Mouse (Mus musculus): ENCODE results near the gene Ift140. TPM values are rescaled to one million over a fixed set of nuclear protein-coding genes. Genes with fewer than 3 reads are reported as not detected.

Ift140 gene
- polyA plus RNA-seq, 1 experiment from 2014 or later, result 12.3 TPM

DNA sequence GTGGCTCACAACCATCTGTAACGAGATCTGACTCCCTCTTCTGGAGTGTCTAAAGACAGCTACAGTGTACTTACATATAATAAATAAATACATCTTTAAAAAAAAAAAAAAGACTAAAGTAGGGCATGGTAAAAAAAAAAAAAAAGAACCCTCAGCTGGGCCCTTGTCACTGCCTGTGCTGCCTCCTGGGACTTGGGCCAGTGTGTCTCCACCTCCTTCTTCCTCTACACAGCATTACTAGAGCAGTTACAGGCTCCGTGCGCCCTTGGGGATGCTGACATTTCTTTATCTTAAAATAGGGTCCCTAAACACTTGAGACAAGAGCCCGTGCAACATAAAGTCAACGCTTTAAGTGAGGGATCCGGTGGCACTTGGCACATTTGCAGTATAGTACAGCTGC is 31.3 kb downstream of the Ift140 start:
- Histone ChIP-seq H3K9ac (no peak overlapping the region), H3K36me3 (no peaks in the 10 kb centered on the region), H3K27ac (no peak overlapping the region), H3K4me3 (replicated peaks) (no peak overlapping the region), H3K4me2 (replicated peaks) (no peak overlapping the region), H3K27me3 (replicated peaks) (no peaks in the 10 kb centered on the region), H3K9me3 (no peaks in the 10 kb centered on the region), H3K4me1 (replicated peaks) (no peaks in the 10 kb centered on the region)
- ATAC-seq, result no peak
- WGBS, result 82% methylated on average over 6 of the region's 6 CpGs

DNA sequence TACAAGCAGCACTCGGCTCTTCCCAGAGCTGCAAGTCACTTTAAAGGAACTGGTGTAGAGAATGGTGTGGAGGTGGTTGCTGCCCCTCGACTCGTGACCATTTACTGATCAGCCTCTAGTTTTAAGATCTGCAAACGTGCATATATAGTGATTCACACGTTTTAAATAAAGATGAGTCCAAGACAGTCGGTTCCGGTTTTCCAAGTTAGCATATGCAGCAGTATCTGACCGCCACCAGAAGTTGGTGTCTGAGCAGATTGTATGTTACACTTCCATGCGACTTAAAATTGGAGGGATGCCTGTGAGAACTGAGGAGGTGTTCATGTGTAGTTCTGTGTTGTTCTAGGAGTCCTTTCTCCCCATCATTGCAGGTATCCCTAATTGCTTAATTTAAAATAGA is 37.4 kb downstream of the Ift140 start:
- 85% methylated on average over 9 of the region's 9 CpGs for WGBS
- no peaks in the 10 kb centered on the region for H3K4me1 ChIP-seq (replicated peaks)
- H3K4me2 ChIP-seq (replicated peaks), result no peak overlapping the region
- H3K4me3 ChIP-seq (replicated peaks), result no peak overlapping the region
- H3K36me3 ChIP-seq, result 0 out of 2 replicates have a peak, but pooled peaks cover 9% of the 10 kb centered on the region
- H3K9me3 ChIP-seq, result no peaks in the 10 kb centered on the region
- ATAC-seq, result no peak
- H3K9ac ChIP-seq, result no peak overlapping the region
- H3K27ac ChIP-seq, result no peak overlapping the region
- no peaks in the 10 kb centered on the region for H3K27me3 ChIP-seq (replicated peaks)

DNA sequence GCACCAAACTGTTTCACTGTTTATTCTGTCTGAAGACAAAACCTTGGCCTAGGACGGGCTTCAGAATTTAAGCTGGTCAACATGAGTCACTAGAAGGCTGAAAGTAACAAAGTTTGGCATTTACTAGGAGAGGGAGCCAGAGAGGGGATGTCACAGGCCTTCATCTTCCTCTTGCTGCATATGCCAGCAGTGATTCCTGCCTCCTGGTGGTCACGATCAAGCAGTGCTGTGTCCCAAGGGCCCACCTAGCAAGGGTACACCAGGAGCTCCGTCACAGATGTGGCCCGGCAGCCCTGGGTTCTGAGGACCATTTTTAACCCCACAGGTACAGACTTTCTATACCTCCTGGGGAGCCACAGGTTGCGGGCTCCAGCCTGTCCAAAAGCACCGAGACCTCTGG is 41.2 kb downstream of the Ift140 start:
- 83% methylated on average over 6 of the region's 6 CpGs for WGBS
- no peak for ATAC-seq
- H3K4me2 ChIP-seq (replicated peaks), result no peak overlapping the region
- peaks cover 21% of the 10 kb centered on the region; the same call in 1 of the 2 replicates for H3K36me3 ChIP-seq
- no peaks in the 10 kb centered on the region for H3K9me3 ChIP-seq
- H3K27me3 ChIP-seq (replicated peaks), result no peaks in the 10 kb centered on the region
- H3K4me1 ChIP-seq (replicated peaks), result no peaks in the 10 kb centered on the region
- H3K27ac ChIP-seq, result no peak overlapping the region
- no peak overlapping the region for H3K4me3 ChIP-seq (replicated peaks)
- H3K9ac ChIP-seq, result no peak overlapping the region

DNA sequence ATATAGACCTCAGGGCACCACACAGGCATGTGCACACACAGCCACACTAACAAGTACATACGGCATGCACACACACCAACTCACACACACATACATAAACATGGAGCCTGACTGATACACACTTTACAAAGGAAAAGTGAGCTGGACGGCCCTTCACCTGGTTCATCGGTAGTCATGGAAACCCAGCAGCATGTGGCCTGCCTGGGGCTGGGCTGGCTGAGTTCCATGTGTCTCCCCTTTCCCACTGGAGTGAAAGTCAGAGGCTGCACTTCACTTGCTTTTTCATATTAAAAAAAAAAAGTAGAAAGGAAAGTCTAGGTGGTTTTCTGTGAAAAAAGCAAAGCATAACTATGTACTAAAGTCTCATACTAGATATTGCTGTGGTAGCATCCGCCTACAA is 47.4 kb downstream of the Ift140 start:
- peaks cover 16% of the 10 kb centered on the region; the same call in 1 of the 2 replicates for H3K36me3 ChIP-seq
- no peaks in the 10 kb centered on the region for H3K27me3 ChIP-seq (replicated peaks)
- H3K4me2 ChIP-seq (replicated peaks), result no peak overlapping the region
- no peaks in the 10 kb centered on the region for H3K9me3 ChIP-seq
- no peaks in the 10 kb centered on the region for H3K4me1 ChIP-seq (replicated peaks)
- H3K4me3 ChIP-seq (replicated peaks), result no peak overlapping the region
- ATAC-seq, result no peak
- no peak overlapping the region for H3K27ac ChIP-seq
- WGBS, result 86% methylated on average over 4 of the region's 4 CpGs
- H3K9ac ChIP-seq, result no peak overlapping the region

DNA sequence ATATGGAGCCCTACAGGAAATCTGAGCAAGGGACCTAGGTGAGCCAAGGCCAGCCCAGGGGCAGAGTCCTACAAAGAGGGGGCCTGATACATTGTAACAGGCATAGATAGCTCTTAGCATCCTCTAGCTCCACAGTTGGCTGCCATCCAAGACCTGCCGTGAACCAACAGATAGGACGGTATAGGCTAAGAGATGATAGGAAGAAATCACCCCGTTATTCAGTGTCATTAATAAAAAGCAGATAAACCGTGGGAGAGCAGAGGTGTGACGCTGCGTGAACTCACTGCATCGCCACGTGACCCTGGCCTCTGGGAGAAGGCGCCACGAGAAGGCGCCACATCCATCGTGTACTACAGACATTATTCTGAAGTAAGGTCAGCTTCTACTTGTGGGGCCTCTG is 48.0 kb downstream of the Ift140 start:
- no peak overlapping the region for H3K4me3 ChIP-seq (replicated peaks)
- H3K27me3 ChIP-seq (replicated peaks), result no peaks in the 10 kb centered on the region
- H3K4me1 ChIP-seq (replicated peaks), result no peaks in the 10 kb centered on the region
- no peak overlapping the region for H3K9ac ChIP-seq
- no peaks in the 10 kb centered on the region for H3K9me3 ChIP-seq
- WGBS, result 76% methylated on average over 12 of the region's 12 CpGs
- no peak overlapping the region for H3K27ac ChIP-seq
- H3K4me2 ChIP-seq (replicated peaks), result no peak overlapping the region
- no peak for ATAC-seq
- peaks cover 16% of the 10 kb centered on the region; the same call in 1 of the 2 replicates for H3K36me3 ChIP-seq

DNA sequence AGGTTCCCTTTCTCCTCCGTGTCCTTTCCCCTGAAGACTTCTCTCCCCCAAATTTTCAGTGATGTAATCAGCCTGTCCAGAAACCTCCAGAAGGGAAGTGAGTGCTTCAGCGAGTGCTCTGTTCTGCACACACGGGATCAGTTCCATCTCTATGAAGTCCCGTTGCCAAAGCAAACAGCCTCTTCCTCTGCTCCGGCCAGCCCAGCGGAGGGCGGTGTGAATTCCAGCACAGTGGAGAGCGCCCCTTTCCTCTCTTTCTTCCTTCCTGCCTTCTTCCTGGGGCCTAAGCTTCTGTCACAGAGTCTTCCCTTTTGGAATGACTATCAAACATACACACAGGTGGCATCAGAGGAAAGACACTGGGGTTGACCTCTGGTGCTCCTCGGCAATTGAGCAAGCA is 48.5 kb downstream of the Ift140 start:
- Histone ChIP-seq H3K9ac (no peak overlapping the region), H3K4me3 (replicated peaks) (no peak overlapping the region), H3K4me2 (replicated peaks) (no peak overlapping the region), H3K9me3 (no peaks in the 10 kb centered on the region), H3K36me3 (peaks cover 13% of the 10 kb centered on the region; the same call in 1 of the 2 replicates), H3K4me1 (replicated peaks) (no peaks in the 10 kb centered on the region), H3K27me3 (replicated peaks) (no peaks in the 10 kb centered on the region), H3K27ac (0 out of 2 replicates have a peak overlapping the region, but pooled peaks have one; percentile 9)
- 69% methylated on average over 9 of the region's 9 CpGs for WGBS
- no peak for ATAC-seq

DNA sequence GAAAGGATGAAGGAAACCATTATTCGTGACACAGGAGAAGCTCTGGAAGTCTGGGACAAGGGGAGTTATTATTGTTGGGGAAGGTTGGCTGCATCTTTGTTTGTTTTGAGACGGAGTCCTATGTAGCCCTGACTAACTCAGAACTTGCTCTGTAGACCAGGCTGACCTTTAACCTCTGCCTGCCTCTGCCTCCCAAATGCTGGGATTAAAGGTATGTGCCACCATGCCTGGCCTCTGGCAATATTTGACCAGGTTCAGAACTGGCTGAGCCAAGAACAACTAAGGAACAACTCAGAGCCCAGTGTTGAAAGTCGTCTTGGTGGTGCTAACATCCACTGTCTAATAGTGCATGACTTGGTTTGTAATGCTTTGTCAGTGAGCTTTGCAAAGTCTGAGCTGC is 49.3 kb downstream of the Ift140 start:
- no peak overlapping the region for H3K27ac ChIP-seq
- no peaks in the 10 kb centered on the region for H3K9me3 ChIP-seq
- H3K4me1 ChIP-seq (replicated peaks), result no peaks in the 10 kb centered on the region
- no peaks in the 10 kb centered on the region for H3K27me3 ChIP-seq (replicated peaks)
- peaks cover 13% of the 10 kb centered on the region; the same call in 1 of the 2 replicates for H3K36me3 ChIP-seq
- H3K4me2 ChIP-seq (replicated peaks), result no peak overlapping the region
- ATAC-seq, result no peak
- no peak overlapping the region for H3K4me3 ChIP-seq (replicated peaks)
- WGBS, result 87% methylated on average over 3 of the region's 3 CpGs
- H3K9ac ChIP-seq, result no peak overlapping the region

DNA sequence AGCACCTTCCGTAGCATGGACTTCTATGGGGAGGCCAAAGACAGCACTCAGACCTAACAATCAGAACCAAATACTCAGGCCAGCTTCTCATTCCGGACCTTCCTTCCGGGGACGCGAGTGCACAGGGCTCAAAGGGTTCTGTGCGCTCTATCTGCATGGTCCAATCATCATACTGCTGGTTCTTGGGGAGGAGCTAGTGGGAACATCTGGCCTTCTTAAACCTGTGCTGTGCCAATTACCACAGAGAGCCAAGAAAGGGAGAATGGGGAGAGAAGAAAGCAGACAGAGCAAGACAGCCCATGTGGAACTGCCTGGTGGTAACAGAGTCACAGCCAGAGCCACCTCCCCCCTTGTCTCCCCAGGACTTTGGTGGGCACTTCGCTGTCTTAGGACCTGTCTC is 50.7 kb downstream of the Ift140 start:
- Histone ChIP-seq H3K27ac (no peak overlapping the region), H3K27me3 (replicated peaks) (no peaks in the 10 kb centered on the region), H3K4me3 (replicated peaks) (no peak overlapping the region), H3K9ac (no peak overlapping the region), H3K4me1 (replicated peaks) (no peaks in the 10 kb centered on the region), H3K36me3 (peaks cover 8% of the 10 kb centered on the region; the same call in 1 of the 2 replicates), H3K9me3 (no peaks in the 10 kb centered on the region), H3K4me2 (replicated peaks) (no peak overlapping the region)
- no peak for ATAC-seq
- WGBS, result 90% methylated on average over 7 of the region's 7 CpGs

DNA sequence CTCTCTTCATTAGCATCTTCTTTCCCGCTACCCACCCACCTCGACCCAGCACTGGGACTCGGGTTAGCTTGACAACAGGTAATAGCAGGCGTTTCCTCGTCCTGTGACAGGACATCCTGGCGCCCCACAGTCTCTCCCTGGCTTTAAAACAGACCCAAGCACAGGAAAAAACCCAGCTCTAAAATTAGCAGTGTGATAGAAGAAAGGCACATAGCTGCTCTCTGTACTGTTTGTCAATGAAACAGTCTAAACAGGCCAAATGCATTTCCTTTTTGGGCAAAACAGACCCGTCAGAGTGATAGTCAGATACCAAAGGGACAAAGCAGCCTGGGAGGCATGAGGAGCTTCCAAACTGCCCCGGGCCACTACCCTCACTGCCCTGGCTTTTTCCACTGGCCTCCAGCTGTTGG is 51.6 kb downstream of the Ift140 start:
- Histone ChIP-seq H3K9me3 (no peaks in the 10 kb centered on the region), H3K36me3 (no peaks in the 10 kb centered on the region), H3K4me2 (replicated peaks) (no peak overlapping the region), H3K4me3 (replicated peaks) (no peak overlapping the region), H3K27me3 (replicated peaks) (no peaks in the 10 kb centered on the region), H3K9ac (no peak overlapping the region), H3K27ac (0 out of 2 replicates have a peak overlapping the region, but pooled peaks have one; percentile 7), H3K4me1 (replicated peaks) (no peaks in the 10 kb centered on the region)
- WGBS, result 67% methylated on average over 8 of the region's 8 CpGs
- ATAC-seq, result no peak

DNA sequence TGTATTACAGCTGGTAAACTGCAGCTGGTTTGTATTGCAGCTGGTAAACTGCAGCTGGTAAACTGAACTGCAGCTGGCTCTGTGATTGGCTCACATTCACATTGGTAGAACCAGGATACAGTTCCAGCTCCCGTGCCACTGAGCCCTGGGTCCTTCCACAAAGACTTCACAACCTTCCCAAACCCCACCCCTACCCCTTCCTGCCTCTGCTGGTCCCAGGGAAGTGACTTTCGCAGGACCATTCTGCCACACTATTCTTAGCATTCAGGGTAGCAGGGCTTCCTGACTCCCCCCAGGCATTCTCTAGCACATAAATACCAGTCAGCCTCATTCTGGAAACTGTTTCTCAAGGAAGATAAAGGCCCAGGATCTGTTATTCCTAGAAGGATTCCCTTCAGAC is 52.8 kb downstream of the Ift140 start:
- Histone ChIP-seq H3K27ac (no peak overlapping the region), H3K36me3 (no peaks in the 10 kb centered on the region)
- 57% methylated on average over 2 of the region's 2 CpGs for WGBS

DNA sequence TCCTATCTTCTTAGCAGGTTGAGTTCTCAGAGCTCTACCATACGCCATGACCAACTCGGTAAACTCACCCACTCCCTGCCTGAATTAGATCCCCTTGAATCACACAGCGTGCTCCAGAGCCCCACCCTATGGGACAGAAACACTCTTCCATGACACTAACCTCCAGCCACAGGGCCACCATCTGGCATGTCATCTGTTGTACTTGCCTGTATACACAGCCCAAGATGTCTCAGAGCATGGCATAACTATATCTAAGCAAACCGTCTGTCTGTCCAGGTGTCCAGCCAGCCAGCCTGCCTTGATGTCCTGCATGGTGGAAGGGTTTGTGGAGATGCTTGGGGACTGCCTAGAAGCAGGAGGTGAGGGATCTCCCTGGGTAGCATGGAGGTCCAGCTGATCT is 61.0 kb downstream of the Ift140 start:
- Histone ChIP-seq H3K4me3 (replicated peaks) (no peak overlapping the region), H3K27me3 (replicated peaks) (no peaks in the 10 kb centered on the region), H3K36me3 (no peaks in the 10 kb centered on the region), H3K4me1 (replicated peaks) (peaks cover 18% of the 10 kb centered on the region), H3K9ac (no peak overlapping the region), H3K4me2 (replicated peaks) (no peak overlapping the region; the same call in 1 of the 2 replicates), H3K9me3 (no peaks in the 10 kb centered on the region), H3K27ac (no peak overlapping the region)
- ATAC-seq, result no peak
- WGBS, result 88% methylated on average over 4 of the region's 4 CpGs

More for the DNA sequence above, 52.8 kb downstream of the Ift140 start:
- Histone ChIP-seq H3K4me2 (replicated peaks) (no peak overlapping the region), H3K27me3 (replicated peaks) (no peaks in the 10 kb centered on the region), H3K4me3 (replicated peaks) (no peak overlapping the region), H3K4me1 (replicated peaks) (no peaks in the 10 kb centered on the region), H3K9me3 (no peaks in the 10 kb centered on the region), H3K9ac (no peak overlapping the region)
- no peak for ATAC-seq

DNA sequence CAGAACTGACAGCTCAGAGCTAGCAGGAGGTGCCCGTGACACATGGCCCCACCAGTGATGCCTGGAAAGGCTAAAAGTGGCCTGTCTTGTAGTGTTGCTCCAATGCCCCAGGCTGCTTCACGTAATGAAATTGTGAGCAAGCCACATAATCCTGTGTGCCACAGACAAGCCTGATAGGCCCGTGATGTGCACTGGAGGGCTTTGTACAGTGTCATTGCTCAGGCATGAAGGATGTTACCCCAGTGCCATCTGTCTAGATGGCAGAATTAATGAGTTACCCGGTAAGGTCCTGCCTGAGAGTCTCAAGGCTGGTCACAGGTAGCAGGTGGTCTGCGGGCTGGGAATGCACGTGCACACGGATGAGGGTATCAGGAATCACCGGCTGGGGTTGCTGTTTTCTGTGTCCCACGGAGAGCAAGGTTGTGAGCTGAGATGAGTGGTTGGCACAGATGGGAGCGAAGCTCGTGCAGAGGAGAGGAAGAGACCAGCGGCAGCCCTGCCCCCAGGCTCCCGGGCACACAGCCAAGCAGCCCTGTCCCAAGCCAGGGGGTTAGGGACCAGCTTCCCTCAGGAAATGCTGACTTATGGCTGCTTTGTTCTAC is 62.0 kb downstream of the Ift140 start:
- Histone ChIP-seq H3K36me3 (no peaks in the 10 kb centered on the region), H3K9me3 (no peaks in the 10 kb centered on the region), H3K4me2 (replicated peaks) (peak overlapping the region; percentile 54), H3K27me3 (replicated peaks) (no peaks in the 10 kb centered on the region), H3K4me1 (replicated peaks) (peaks cover 25% of the 10 kb centered on the region), H3K9ac (no peak overlapping the region), H3K27ac (peak overlapping the region; percentile 54; the same call in 1 of the 2 replicates), H3K4me3 (replicated peaks) (peak overlapping the region; percentile 38; the same call in 1 of the 2 replicates)
- ATAC-seq, result no peak
- 61% methylated on average over 13 of the region's 13 CpGs for WGBS

DNA sequence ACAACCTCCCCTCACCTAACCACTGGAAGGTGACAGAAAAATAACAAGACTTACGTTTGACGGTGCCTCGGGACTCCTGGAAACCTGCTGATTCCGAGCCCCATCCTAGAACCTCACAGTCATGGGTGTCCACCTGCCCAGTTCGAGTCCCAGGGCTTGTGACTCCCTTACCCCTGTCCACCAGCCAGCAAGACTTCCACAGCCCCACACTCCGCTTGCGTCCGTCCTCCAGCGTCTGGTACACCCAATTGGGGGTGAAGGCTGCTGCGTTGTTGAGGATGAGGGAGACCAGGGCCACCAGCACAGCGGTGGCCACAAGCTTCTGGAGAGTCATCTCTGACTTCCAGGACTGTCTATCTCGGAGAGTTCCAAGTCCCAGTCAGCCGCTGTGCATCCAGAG is 64.3 kb downstream of the Ift140 start:
- WGBS, result 83% methylated on average over 13 of the region's 13 CpGs
- Histone ChIP-seq H3K4me1 (replicated peaks) (peaks cover 42% of the 10 kb centered on the region), H3K9me3 (no peaks in the 10 kb centered on the region)

More for the DNA sequence above, 64.3 kb downstream of the Ift140 start:
- no peaks in the 10 kb centered on the region for H3K36me3 ChIP-seq
- H3K9ac ChIP-seq, result peak overlapping the region; percentile 21
- H3K27me3 ChIP-seq (replicated peaks), result no peaks in the 10 kb centered on the region
- H3K4me2 ChIP-seq (replicated peaks), result peak overlapping the region; percentile 54
- peak overlapping the region; percentile 96 for H3K27ac ChIP-seq
- no peak for ATAC-seq
- peak overlapping the region; percentile 38 for H3K4me3 ChIP-seq (replicated peaks)

Measured in intestine, embryonic 15.5 days (tissue).